Mouse (Mus musculus) intestine, embryonic 14.5 days (tissue): ENCODE measurements around the gene Mpv17l2. TPM values are rescaled to one million over a fixed set of nuclear protein-coding genes. Genes with fewer than 3 reads are reported as not detected.

Source experiments
- ATAC-seq: fragments of 200-750 bp; cut with Nextera tagmentation; replicated peaks from 2 replicates; pipeline ENCODE4 v1.8.0; 2017; ENCODE audit warnings: low read depth, moderate number of reproducible peaks, moderate TSS enrichment, moderate library complexity; ENCODE audit not compliant: low FRiP score, low TSS enrichment
- DNase-seq: peaks from one replicate; pipeline ENCODE4 v3.0.0-alpha.2; 2018; ENCODE audit warnings: low spot score
- H3K27ac ChIP-seq: fragments of 300-500 bp; sonication (generic); 2 replicates; pipeline ENCODE4 v1.5.1; 2014; ENCODE audit warnings: low read depth, mild to moderate bottlenecking, control low read depth
- H3K27me3 ChIP-seq: fragments of 300-500 bp; sonication (generic); replicated peaks from 2 replicates; pipeline ENCODE4 v1.6.1; 2014; ENCODE audit warnings: low read length, control low read depth; ENCODE audit not compliant: control insufficient read depth, insufficient read depth
- H3K36me3 ChIP-seq: fragments of 300-500 bp; sonication (generic); 2 replicates; pipeline ENCODE4 v1.6.1; 2014; ENCODE audit warnings: low read length, control low read depth; ENCODE audit not compliant: control insufficient read depth, insufficient read depth
- H3K4me1 ChIP-seq: fragments of 300-500 bp; sonication (generic); replicated peaks from 2 replicates; pipeline ENCODE4 v1.6.1; 2014; ENCODE audit warnings: low read length, control low read depth, mixed read lengths; ENCODE audit not compliant: control insufficient read depth, insufficient read depth
- H3K4me2 ChIP-seq: fragments of 300-500 bp; sonication (generic); 2 replicates; pipeline ENCODE4 v1.6.1; 2014; ENCODE audit warnings: low read length
- H3K4me3 ChIP-seq: fragments of 300-500 bp; sonication (generic); 2 replicates; pipeline ENCODE4 v1.5.1; 2014; ENCODE audit warnings: low read depth, low read length, control low read depth, mixed read lengths
- H3K9ac ChIP-seq: fragments of 300-500 bp; sonication (generic); 2 replicates; pipeline ENCODE4 v1.6.1; 2014; ENCODE audit warnings: mild to moderate bottlenecking, low read length
- H3K9me3 ChIP-seq: fragments of 300-500 bp; sonication (generic); 2 replicates; pipeline ENCODE4 v1.6.1; 2016; ENCODE audit warnings: low read length, control low read depth; ENCODE audit not compliant: control insufficient read depth
- WGBS: fragments of 180-500 bp; shearing (Covaris S2); extraction: QIAGEN DNeasy Blood & Tissue Kit; methylation state at CpG from one replicate; pipeline ENCODE4 v1.1.7; 2014; 5-methylcytosine and 5-hydroxymethylcytosine counted together
- polyA plus RNA-seq: library from polyadenylated mRNA; unstranded; fragments of >200 nt; fragmentation: Nextera tagmentation; extraction: Ambion mirVana; gene quantifications from 2 replicates; pipeline ENCODE4 v1.2.1, GENCODE M21; 2014

The Mpv17l2 gene
- polyA plus RNA-seq, 1 experiment from 2014 or later: 59.9 TPM

GRCm38 (mm10) chr8:70802786-70803510 lies 42.2 kb upstream of the Mpv17l2 start:
- no peak for DNase-seq
- H3K4me2 ChIP-seq: no peak overlapping the region

GRCm38 (mm10) chr8:70801830-70802229 lies 41.1 kb upstream of the Mpv17l2 start:
- no peak overlapping the region for H3K4me3 ChIP-seq
- H3K27me3 ChIP-seq: peaks cover 50% of the 10 kb centered on the region

More at GRCm38 (mm10) chr8:70802786-70803510, 42.2 kb upstream of the Mpv17l2 start:
- peaks cover 48% of the 10 kb centered on the region for H3K27me3 ChIP-seq
- no peak overlapping the region for H3K27ac ChIP-seq
- 64% methylated on average over 11 of the region's 11 CpGs for WGBS
- H3K9ac ChIP-seq: no peak overlapping the region
- H3K4me1 ChIP-seq: peaks cover 8% of the 10 kb centered on the region; the same call in 1 of the 2 replicates
- H3K9me3 ChIP-seq: no peaks in the 10 kb centered on the region
- H3K4me3 ChIP-seq: no peak overlapping the region
- H3K36me3 ChIP-seq: no peaks in the 10 kb centered on the region
- ATAC-seq: no peak

GRCm38 (mm10) chr8:70801156-70801555 lies 40.4 kb upstream of the Mpv17l2 start:
- Histone ChIP-seq H3K4me1 (peaks cover 8% of the 10 kb centered on the region; the same call in 1 of the 2 replicates), H3K9me3 (no peaks in the 10 kb centered on the region), H3K9ac (no peak overlapping the region), H3K4me3 (no peak overlapping the region), H3K27ac (no peak overlapping the region), H3K4me2 (no peak overlapping the region), H3K36me3 (no peaks in the 10 kb centered on the region), H3K27me3 (peaks cover 50% of the 10 kb centered on the region)
- DNase-seq (no peak), ATAC-seq (no peak)
- WGBS: 28% methylated on average over 15 of the region's 15 CpGs

More at GRCm38 (mm10) chr8:70801830-70802229, 41.1 kb upstream of the Mpv17l2 start:
- Histone ChIP-seq H3K27ac (no peak overlapping the region), H3K4me2 (no peak overlapping the region), H3K9ac (no peak overlapping the region), H3K36me3 (no peaks in the 10 kb centered on the region), H3K4me1 (peaks cover 8% of the 10 kb centered on the region; the same call in 1 of the 2 replicates), H3K9me3 (no peaks in the 10 kb centered on the region)
- DNase-seq (no peak), ATAC-seq (no peak)
- 65% methylated on average over 1 of the region's 1 CpGs for WGBS

DNA sequence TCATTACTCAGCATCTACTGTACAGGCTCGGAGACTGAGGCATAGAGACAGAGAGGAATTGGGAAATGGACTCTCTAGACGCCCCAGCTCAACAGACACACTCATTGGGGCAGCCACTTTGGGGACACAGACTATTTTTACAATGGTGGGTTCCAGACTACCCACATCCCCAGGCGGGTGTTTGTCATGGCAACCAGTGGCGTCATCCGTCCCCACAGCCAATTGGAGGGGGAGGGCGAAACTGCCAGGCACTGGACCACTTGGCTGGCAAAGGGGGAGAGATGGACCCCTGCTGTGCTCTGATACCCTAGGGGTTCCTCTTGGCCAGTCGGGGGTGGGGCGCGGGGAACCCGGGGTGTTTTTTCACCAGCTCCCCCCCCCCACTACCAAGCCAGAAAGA lies 39.9 kb upstream of the Mpv17l2 start:
- Histone ChIP-seq H3K9me3 (no peaks in the 10 kb centered on the region), H3K4me3 (no peak overlapping the region), H3K9ac (no peak overlapping the region), H3K4me1 (peaks cover 8% of the 10 kb centered on the region; the same call in 1 of the 2 replicates), H3K4me2 (no peak overlapping the region), H3K27ac (no peak overlapping the region), H3K27me3 (peaks cover 50% of the 10 kb centered on the region), H3K36me3 (no peaks in the 10 kb centered on the region)
- 50% methylated on average over 10 of the region's 10 CpGs for WGBS
- no peak for ATAC-seq
- no peak for DNase-seq

DNA sequence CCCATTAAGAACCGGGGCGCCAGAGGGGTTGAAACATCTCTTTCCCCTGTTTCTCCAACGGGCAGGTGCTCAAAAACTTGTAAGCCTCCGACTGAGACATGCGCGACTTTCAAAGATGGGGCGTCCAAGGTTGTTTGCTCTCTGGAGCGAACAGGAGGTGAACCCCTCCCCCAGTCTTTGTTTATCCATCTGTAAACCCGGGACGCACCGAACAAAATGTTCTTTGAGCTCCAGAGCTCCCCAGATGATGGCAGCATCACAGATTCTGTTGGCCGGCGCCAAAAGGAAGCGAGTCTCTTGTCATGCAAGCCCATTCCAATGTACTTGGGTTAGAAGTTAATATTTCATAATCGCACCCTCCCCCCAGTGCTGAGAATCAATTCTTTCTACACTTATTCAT lies 37.5 kb upstream of the Mpv17l2 start:
- Histone ChIP-seq H3K4me2 (peak overlapping the region; percentile 90), H3K27me3 (peaks cover 41% of the 10 kb centered on the region), H3K36me3 (no peaks in the 10 kb centered on the region), H3K4me3 (peak overlapping the region; percentile 46; the same call in 1 of the 2 replicates), H3K9ac (no peak overlapping the region), H3K27ac (no peak overlapping the region), H3K9me3 (no peaks in the 10 kb centered on the region), H3K4me1 (peaks cover under 1% of the 10 kb centered on the region; the same call in 1 of the 2 replicates)
- ATAC-seq: no peak
- DNase-seq: no peak
- 11% methylated on average over 15 of the region's 15 CpGs for WGBS

- Histone ChIP-seq H3K36me3 (no peaks in the 10 kb centered on the region), H3K27me3 (peaks cover 34% of the 10 kb centered on the region), H3K4me3 (peak overlapping the region; percentile 46), H3K4me1 (peaks cover 7% of the 10 kb centered on the region; the same call in 1 of the 2 replicates), H3K4me2 (peak overlapping the region; percentile 90), H3K9me3 (no peaks in the 10 kb centered on the region), H3K27ac (peak overlapping the region; percentile 40; the same call in 1 of the 2 replicates), H3K9ac (peak overlapping the region; percentile 53)
- WGBS: under 1% methylated on average over 57 of the region's 57 CpGs
- peak; percentile 87 for ATAC-seq
- DNase-seq: peak; percentile 96
These were observed 36.6 kb upstream of the Mpv17l2 start for GRCm38 (mm10) chr8:70797081-70798070.

DNA sequence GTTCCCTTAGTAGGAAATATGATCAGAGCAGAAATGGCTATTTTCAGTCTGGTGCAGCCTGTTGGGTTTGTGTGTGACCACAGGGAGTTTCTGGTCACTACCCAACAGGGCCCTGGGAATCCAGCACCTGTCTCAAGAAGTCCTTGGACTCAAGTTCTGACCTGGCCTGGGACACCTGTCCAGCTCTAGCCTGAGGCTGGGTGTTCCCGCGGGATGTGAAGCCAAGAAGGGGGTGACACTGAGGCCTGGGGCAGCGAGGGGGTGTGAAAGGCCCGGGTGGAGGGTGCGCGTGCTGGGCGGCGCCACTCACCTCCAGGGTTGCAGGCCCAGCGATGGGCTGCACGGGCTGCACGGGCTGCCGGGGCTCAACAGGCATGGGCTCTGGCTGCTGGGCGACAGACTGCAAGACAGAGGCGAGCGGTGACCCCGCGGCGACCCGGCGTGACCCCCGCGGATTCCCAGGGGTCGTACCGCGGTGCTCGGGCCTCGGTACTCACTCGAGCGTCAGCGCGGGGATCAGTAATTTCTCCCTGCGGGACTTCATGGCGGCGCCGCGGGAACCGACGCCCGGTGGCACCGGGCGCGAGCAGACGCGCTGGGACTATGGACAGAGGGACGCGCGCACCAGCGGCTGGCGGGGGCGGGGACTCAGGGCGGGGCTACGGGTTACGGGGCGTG lies 35.8 kb upstream of the Mpv17l2 start:
- Histone ChIP-seq H3K4me2 (peak overlapping the region; percentile 90), H3K4me3 (peak overlapping the region; percentile 46), H3K4me1 (peaks cover 11% of the 10 kb centered on the region), H3K9ac (peak overlapping the region; percentile 53), H3K27ac (no peak overlapping the region), H3K27me3 (peaks cover 32% of the 10 kb centered on the region), H3K36me3 (no peaks in the 10 kb centered on the region), H3K9me3 (no peaks in the 10 kb centered on the region)
- WGBS: 3% methylated on average over 52 of the region's 54 CpGs
- ATAC-seq (peak; percentile 1; the same call in 1 of the 2 replicates), DNase-seq (no peak)

DNA sequence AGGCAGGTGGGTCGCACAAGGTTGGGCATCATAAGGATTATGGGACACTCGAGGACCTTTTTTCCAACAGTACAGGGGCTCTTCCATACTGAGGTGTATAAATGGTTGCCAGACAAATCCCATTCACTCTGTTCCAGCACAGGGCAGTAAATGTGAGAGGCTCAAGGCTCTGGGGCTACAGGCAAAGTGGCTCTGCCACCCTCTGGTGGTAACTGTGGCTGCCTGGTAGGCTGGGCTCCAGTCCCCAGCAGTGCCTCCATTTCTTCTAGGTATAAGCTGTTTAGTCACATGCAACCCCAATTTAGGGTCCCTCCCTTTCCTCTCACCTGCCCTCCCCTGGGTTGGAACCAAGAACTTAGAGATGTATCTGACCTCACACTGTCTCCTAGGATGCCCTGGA lies 34.6 kb upstream of the Mpv17l2 start:
- no peaks in the 10 kb centered on the region for H3K36me3 ChIP-seq
- H3K27me3 ChIP-seq: peaks cover 27% of the 10 kb centered on the region
- no peak overlapping the region for H3K27ac ChIP-seq
- no peak overlapping the region for H3K4me3 ChIP-seq
- WGBS: 81% methylated on average over 2 of the region's 2 CpGs
- no peak overlapping the region for H3K9ac ChIP-seq
- no peaks in the 10 kb centered on the region for H3K9me3 ChIP-seq
- H3K4me2 ChIP-seq: no peak overlapping the region
- H3K4me1 ChIP-seq: peaks cover 20% of the 10 kb centered on the region
- ATAC-seq: no peak
- no peak for DNase-seq
